Mouse (Mus musculus) hindbrain, embryonic 11.5 days (tissue): ENCODE measurements around the gene Carmil1. TPM values are rescaled to one million over a fixed set of nuclear protein-coding genes. Genes with fewer than 3 reads are reported as not detected.

Source experiments
- ATAC-seq: fragments of 200-750 bp; cut with Nextera tagmentation; 2 replicates; pipeline ENCODE4 v1.8.0; 2017; ENCODE audit warnings: mild to moderate bottlenecking, moderate TSS enrichment, moderate library complexity; ENCODE audit not compliant: low FRiP score
- DNase-seq: peaks from one replicate; pipeline ENCODE4 v3.0.0-alpha.2; 2015; ENCODE audit warnings: low spot score
- H3K27ac ChIP-seq: fragments of 300-500 bp; sonication (generic); 2 replicates; pipeline ENCODE4 v1.5.1; 2014; ENCODE audit warnings: mild to moderate bottlenecking, low read depth, low read length
- H3K27me3 ChIP-seq: fragments of 300-500 bp; sonication (generic); 2 replicates; pipeline ENCODE4 v1.6.1; 2014; ENCODE audit warnings: mild to moderate bottlenecking, low read length, moderate library complexity, mixed read lengths; ENCODE audit not compliant: control insufficient read depth, insufficient read depth
- H3K36me3 ChIP-seq: fragments of 300-500 bp; sonication (generic); 2 replicates; pipeline ENCODE4 v1.6.1; 2014; ENCODE audit warnings: mild to moderate bottlenecking, low read length, moderate library complexity, mixed read lengths; ENCODE audit not compliant: control insufficient read depth, insufficient read depth
- H3K4me1 ChIP-seq: fragments of 300-500 bp; sonication (generic); replicated peaks from 2 replicates; pipeline ENCODE4 v1.6.1; 2014; ENCODE audit warnings: low read length, mixed read lengths; ENCODE audit not compliant: control insufficient read depth, insufficient read depth
- H3K4me2 ChIP-seq: fragments of 300-500 bp; sonication (generic); replicated peaks from 2 replicates; pipeline ENCODE4 v1.6.1; 2014; ENCODE audit warnings: mild to moderate bottlenecking, low read depth, low read length
- H3K4me3 ChIP-seq: fragments of 300-500 bp; sonication (generic); 2 replicates; pipeline ENCODE4 v1.5.1; 2014; ENCODE audit warnings: low read depth, low read length
- H3K9ac ChIP-seq: fragments of 300-500 bp; sonication (generic); 2 replicates; pipeline ENCODE4 v1.6.1; 2014; ENCODE audit warnings: low read depth, low read length
- H3K9me3 ChIP-seq: fragments of 300-500 bp; sonication (generic); 2 replicates; pipeline ENCODE4 v1.6.1; 2016; ENCODE audit warnings: low read length; ENCODE audit not compliant: control insufficient read depth
- WGBS: fragments of 180-500 bp; shearing (Covaris S2); extraction: QIAGEN DNeasy Blood & Tissue Kit; methylation state at CpG from one replicate; pipeline ENCODE4 v1.1.7; 2014; 5-methylcytosine and 5-hydroxymethylcytosine counted together
- polyA plus RNA-seq: library from polyadenylated mRNA; unstranded; fragments of >200 nt; fragmentation: Nextera tagmentation; extraction: Ambion mirVana; gene quantifications from 2 replicates; pipeline ENCODE4 v1.2.1, GENCODE M21; 2014

Carmil1 gene
- polyA plus RNA-seq, 1 experiment from 2014 or later, result 18.3 TPM

DNA sequence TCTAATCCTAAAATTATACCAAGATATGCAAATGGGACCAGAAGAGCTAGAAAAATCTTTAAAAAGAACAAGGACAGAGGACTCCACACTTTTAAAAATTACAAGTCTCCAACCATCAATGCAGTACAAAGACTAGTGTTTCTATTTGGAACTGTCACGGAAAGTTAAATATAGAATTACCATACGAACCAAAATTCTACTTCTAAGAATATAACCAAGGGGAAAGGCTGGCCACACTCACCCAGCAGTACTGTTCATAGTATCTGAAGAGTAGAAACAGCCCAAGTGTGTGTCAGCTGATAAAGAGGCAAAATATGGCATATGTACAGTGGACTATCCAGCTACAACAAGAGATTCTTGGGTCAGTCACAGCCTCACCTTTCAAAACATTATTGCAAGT is 315.7 kb downstream of the Carmil1 start:
- H3K9ac ChIP-seq, result no peak overlapping the region

More for the DNA sequence above, 315.7 kb downstream of the Carmil1 start:
- Histone ChIP-seq H3K36me3 (no peaks in the 10 kb centered on the region), H3K27me3 (no peaks in the 10 kb centered on the region), H3K4me2 (no peak overlapping the region), H3K4me1 (no peaks in the 10 kb centered on the region), H3K4me3 (no peak overlapping the region), H3K27ac (no peak overlapping the region), H3K9me3 (no peaks in the 10 kb centered on the region)
- DNase-seq (no peak), ATAC-seq (no peak)
- 87% methylated on average over 2 of the region's 2 CpGs for WGBS

Other genes starting within 250 kb of the Carmil1 start
- gene Cmah, start 46.6 kb upstream of the Carmil1 start, polyA plus RNA-seq, result 0.33 and 0.43 TPM in 2 replicates